Mouse (Mus musculus) embryo, embryonic 11.5 days (tissue): ENCODE data around the gene Fry.

Source experiments
- DNase-seq: peaks from one replicate; pipeline ENCODE4 v3.0.0-alpha.2; 2012; ENCODE audit warnings: low read depth, low spot score

The Fry gene

GRCm38 (mm10) chr5:150268261-150268660 lies 149.8 kb downstream of the Fry start:
- DNase-seq, result no peak

GRCm38 (mm10) chr5:150270468-150270867 lies 152.0 kb downstream of the Fry start:
- DNase-seq, result no peak

- DNase-seq, result no peak
These were observed 153.7 kb downstream of the Fry start for GRCm38 (mm10) chr5:150272173-150272572.

- no peak for DNase-seq
These were observed 156.9 kb downstream of the Fry start for GRCm38 (mm10) chr5:150275314-150275713.

- DNase-seq, result no peak
These were observed 158.2 kb downstream of the Fry start for GRCm38 (mm10) chr5:150276611-150277010.

- DNase-seq, result no peak
These were observed 160.9 kb downstream of the Fry start for GRCm38 (mm10) chr5:150279387-150279786.

GRCm38 (mm10) chr5:150281084-150281483 lies 162.6 kb downstream of the Fry start:
- DNase-seq, result no peak

- DNase-seq, result no peak
These were observed 163.6 kb downstream of the Fry start for GRCm38 (mm10) chr5:150282091-150282490.

GRCm38 (mm10) chr5:150287949-150288348 lies 169.5 kb downstream of the Fry start:
- no peak for DNase-seq

- DNase-seq, result no peak
These were observed 171.2 kb downstream of the Fry start for GRCm38 (mm10) chr5:150289611-150290010.

GRCm38 (mm10) chr5:150290494-150291199 lies 172.2 kb downstream of the Fry start:
- no peak for DNase-seq

GRCm38 (mm10) chr5:150291216-150291615 lies 172.8 kb downstream of the Fry start:
- no peak for DNase-seq

GRCm38 (mm10) chr5:150292186-150292585 lies 173.7 kb downstream of the Fry start:
- no peak for DNase-seq

GRCm38 (mm10) chr5:150294306-150294705 lies 175.9 kb downstream of the Fry start:
- no peak for DNase-seq

GRCm38 (mm10) chr5:150295096-150295495 lies 176.7 kb downstream of the Fry start:
- no peak for DNase-seq

- DNase-seq, result no peak
These were observed 180.5 kb downstream of the Fry start for GRCm38 (mm10) chr5:150298969-150299368.

GRCm38 (mm10) chr5:150302123-150302522 lies 183.7 kb downstream of the Fry start:
- DNase-seq, result no peak

- DNase-seq, result no peak
These were observed 184.6 kb downstream of the Fry start for GRCm38 (mm10) chr5:150302996-150303395.

- no peak for DNase-seq
These were observed 188.1 kb downstream of the Fry start for GRCm38 (mm10) chr5:150306497-150306896.

- DNase-seq, result no peak
These were observed 194.8 kb downstream of the Fry start for GRCm38 (mm10) chr5:150313229-150313628.

- no peak for DNase-seq
These were observed 196.1 kb downstream of the Fry start for GRCm38 (mm10) chr5:150314582-150314981.

- no peak for DNase-seq
These were observed 207.0 kb downstream of the Fry start for GRCm38 (mm10) chr5:150325411-150325810.

GRCm38 (mm10) chr5:150328686-150329085 lies 210.2 kb downstream of the Fry start:
- no peak for DNase-seq

GRCm38 (mm10) chr5:150331821-150332220 lies 213.4 kb downstream of the Fry start:
- no peak for DNase-seq
